Mouse (Mus musculus): Measurements from ENCODE around the gene Itga9. TPM values are rescaled to one million over a fixed set of nuclear protein-coding genes. Genes with fewer than 3 reads are reported as not detected.
"Not testable (repeated sequence)": the region's sequence is repeated elsewhere in the genome, so short reads cannot be mapped to it uniquely, and the experiment has no call there.

Gene Itga9
- polyA plus RNA-seq, 1 experiment from 2014 or later = 7.4 TPM

DNA sequence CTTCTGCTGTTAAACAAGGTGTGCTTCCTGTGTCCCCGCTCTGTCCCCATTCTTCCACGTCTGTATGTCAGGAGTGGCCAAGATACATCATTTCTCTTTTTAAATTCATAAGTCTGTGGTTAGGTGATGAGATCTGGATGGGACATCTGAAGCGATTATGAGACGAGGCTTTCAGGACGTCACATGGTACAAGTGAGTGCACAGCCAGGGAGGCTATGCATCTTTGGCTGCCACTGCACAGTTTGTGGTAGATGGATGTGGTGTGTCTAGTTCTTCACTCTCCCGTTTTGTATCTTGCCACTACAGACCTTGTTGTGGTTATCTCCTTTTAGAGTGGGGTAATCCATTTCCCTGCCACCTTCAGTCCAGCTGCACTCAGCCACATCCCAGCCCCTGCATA lies 20.5 kb upstream of the Itga9 start:
- Histone ChIP-seq H3K9me3 (no peaks in the 10 kb centered on the region), H3K4me1 (peaks cover 16% of the 10 kb centered on the region), H3K27ac (no peak overlapping the region), H3K36me3 (peaks cover 27% of the 10 kb centered on the region), H3K4me2 (no peak overlapping the region), H3K9ac (no peak overlapping the region), H3K27me3 (no peaks in the 10 kb centered on the region), H3K4me3 (no peak overlapping the region)
- 73% methylated on average over 6 of the region's 6 CpGs for WGBS
- no peak for ATAC-seq (ENCODE audit: insufficient number of reproducible peaks, insufficient read depth, low FRiP score, low TSS enrichment, low read depth)

DNA sequence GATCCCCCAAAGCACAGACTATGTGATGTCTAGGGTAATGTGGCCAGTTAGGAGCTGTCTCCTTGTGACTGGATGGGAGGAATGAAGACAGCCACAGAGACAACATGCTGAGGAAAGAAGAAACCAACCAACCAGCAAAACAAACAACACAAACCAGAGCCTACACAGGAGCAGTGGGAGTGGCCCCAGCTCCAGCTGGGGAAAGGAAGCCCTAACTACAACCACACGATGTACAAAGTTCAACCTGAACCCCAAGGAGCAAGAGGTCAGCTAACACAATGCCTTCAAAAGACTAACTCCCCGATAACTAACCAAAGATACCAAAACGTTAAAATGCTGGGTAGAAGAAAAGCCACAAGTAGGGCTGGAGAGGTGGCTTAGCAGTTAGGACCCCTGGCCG lies 19.4 kb upstream of the Itga9 start:
- H3K4me3 ChIP-seq = no peak overlapping the region
- no peak overlapping the region for H3K9ac ChIP-seq
- no peak overlapping the region for H3K27ac ChIP-seq
- no peak for ATAC-seq (ENCODE audit: insufficient number of reproducible peaks, insufficient read depth, low FRiP score, low TSS enrichment, low read depth)
- no peak overlapping the region for H3K4me2 ChIP-seq
- no peaks in the 10 kb centered on the region for H3K27me3 ChIP-seq
- peaks cover 20% of the 10 kb centered on the region for H3K36me3 ChIP-seq
- 46% methylated on average over 4 of the region's 4 CpGs for WGBS
- peaks cover 27% of the 10 kb centered on the region for H3K4me1 ChIP-seq
- H3K9me3 ChIP-seq = no peaks in the 10 kb centered on the region

- no peak overlapping the region for H3K4me2 ChIP-seq
- H3K4me3 ChIP-seq = no peak overlapping the region
- H3K27me3 ChIP-seq = no peaks in the 10 kb centered on the region
- H3K9ac ChIP-seq = no peak overlapping the region
- peaks cover under 1% of the 10 kb centered on the region; the same call in 1 of the 2 replicates for H3K36me3 ChIP-seq
- H3K27ac ChIP-seq = no peak overlapping the region
- no peaks in the 10 kb centered on the region for H3K9me3 ChIP-seq
- no peak for ATAC-seq (ENCODE audit: insufficient number of reproducible peaks, insufficient read depth, low FRiP score, low TSS enrichment, low read depth)
- peaks cover 44% of the 10 kb centered on the region for H3K4me1 ChIP-seq
- WGBS = 34% methylated on average over 3 of the region's 3 CpGs
Measured at GRCm38 (mm10) chr9:118589249-118589648, 17.2 kb upstream of the Itga9 start.

DNA sequence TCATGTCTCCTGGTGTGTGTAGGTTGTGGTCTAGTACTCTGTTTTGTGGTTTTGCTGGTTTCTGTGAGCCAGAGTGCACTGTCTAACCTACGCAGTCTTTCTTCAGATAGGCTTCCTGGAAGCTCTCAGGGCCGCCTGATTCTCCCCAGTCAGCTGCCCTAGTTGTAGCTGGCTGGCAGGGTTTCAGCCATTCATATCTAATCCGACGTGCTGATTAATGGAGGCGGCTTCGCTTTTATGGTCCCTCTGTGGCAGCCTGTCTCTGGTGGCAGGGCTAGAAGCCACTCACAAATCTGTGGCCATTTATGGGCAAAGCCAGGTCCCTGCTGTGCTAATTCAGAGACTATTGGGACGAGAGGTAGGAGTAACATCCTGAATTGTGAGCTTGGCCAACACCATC lies 16.3 kb upstream of the Itga9 start:
- Histone ChIP-seq H3K9me3 (no peaks in the 10 kb centered on the region), H3K36me3 (no peaks in the 10 kb centered on the region), H3K27ac (peak overlapping the region; percentile 34; the same call in 1 of the 2 replicates), H3K4me2 (no peak overlapping the region), H3K9ac (no peak overlapping the region), H3K4me1 (peaks cover 44% of the 10 kb centered on the region), H3K27me3 (no peaks in the 10 kb centered on the region), H3K4me3 (no peak overlapping the region)
- no peak for ATAC-seq (ENCODE audit: insufficient number of reproducible peaks, insufficient read depth, low FRiP score, low TSS enrichment, low read depth)
- WGBS = 54% methylated on average over 7 of the region's 7 CpGs

DNA sequence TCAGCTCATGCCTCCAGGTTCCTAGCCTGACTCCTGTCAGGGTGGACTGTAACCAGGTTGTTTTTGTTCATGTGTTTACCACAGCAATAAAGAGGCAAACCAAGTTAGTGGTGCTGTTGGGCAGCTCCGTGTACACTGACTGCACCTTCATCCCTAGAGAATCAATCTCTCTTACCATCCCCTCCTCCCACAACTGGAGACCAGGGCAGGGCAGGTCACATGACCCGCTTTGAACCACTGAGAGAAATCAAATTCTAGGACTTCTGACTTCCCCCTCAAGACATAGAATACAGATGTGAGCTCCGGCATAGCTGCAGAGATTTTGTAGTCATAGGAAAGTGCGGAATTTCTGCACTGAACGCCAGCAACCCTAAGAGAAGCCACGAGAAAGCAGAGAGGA lies 14.9 kb upstream of the Itga9 start:
- peaks cover 44% of the 10 kb centered on the region for H3K4me1 ChIP-seq
- no peaks in the 10 kb centered on the region for H3K9me3 ChIP-seq
- no peak overlapping the region for H3K4me2 ChIP-seq
- H3K4me3 ChIP-seq = no peak overlapping the region
- no peak overlapping the region for H3K9ac ChIP-seq
- WGBS = 39% methylated on average over 6 of the region's 6 CpGs
- no peaks in the 10 kb centered on the region for H3K27me3 ChIP-seq
- no peaks in the 10 kb centered on the region for H3K36me3 ChIP-seq
- H3K27ac ChIP-seq = no peak overlapping the region
- ATAC-seq (ENCODE audit: insufficient number of reproducible peaks, insufficient read depth, low FRiP score, low TSS enrichment, low read depth) = no peak

DNA sequence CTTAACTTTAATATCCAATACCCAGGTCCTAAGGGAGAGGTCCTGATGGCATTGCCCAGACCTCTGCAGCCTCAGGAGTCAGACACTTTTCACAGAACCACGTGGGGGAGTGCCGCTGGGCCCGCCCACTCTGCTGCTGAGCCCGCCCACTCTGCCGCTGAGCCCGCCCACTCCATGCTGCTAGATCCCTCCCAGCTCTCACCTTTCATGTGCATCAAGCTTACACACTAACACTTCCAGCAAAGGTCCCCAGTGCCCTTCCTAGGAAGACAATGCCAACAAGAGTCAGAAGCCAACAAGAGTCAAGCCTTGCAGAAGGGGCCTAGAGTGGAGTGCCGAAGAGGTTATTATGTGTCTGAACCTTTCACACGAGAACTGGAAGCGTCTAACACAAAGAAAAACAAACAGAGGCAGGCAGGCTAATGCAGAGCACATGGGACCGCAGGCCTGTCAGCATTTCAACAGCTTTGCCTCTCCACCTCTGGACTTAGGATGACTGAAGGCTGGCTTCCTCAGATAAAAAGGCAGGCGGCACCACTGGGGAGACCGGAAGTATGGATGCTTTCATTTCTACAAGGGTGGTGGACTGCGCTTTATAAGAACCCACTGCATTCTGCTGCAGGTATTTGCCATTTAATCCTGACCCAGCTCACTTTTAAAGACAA lies 13.8 kb upstream of the Itga9 start:
- Histone ChIP-seq H3K36me3 (no peaks in the 10 kb centered on the region), H3K4me3 (no peak overlapping the region), H3K4me1 (peaks cover 44% of the 10 kb centered on the region), H3K27me3 (no peaks in the 10 kb centered on the region), H3K9ac (0 out of 2 replicates have a peak overlapping the region, but pooled peaks have one; percentile 28), H3K27ac (peak overlapping the region; percentile 62; the same call in 1 of the 2 replicates), H3K4me2 (peak overlapping the region; percentile 27), H3K9me3 (no peaks in the 10 kb centered on the region)
- ATAC-seq (ENCODE audit: insufficient number of reproducible peaks, insufficient read depth, low FRiP score, low TSS enrichment, low read depth) = peak; percentile 66; the same call in 1 of the 2 replicates
- 27% methylated on average over 13 of the region's 13 CpGs for WGBS

- 58% methylated on average over 8 of the region's 8 CpGs for WGBS
- no peak for ATAC-seq (ENCODE audit: insufficient number of reproducible peaks, insufficient read depth, low FRiP score, low TSS enrichment, low read depth)
- no peak overlapping the region for H3K4me3 ChIP-seq
- peak overlapping the region; percentile 62 for H3K27ac ChIP-seq
- H3K36me3 ChIP-seq = no peaks in the 10 kb centered on the region
- peaks cover 44% of the 10 kb centered on the region for H3K4me1 ChIP-seq
- H3K4me2 ChIP-seq = peak overlapping the region; percentile 27; the same call in 1 of the 2 replicates
- no peaks in the 10 kb centered on the region for H3K27me3 ChIP-seq
- H3K9me3 ChIP-seq = no peaks in the 10 kb centered on the region
- no peak overlapping the region for H3K9ac ChIP-seq
Measured at GRCm38 (mm10) chr9:118593443-118593842, 13.0 kb upstream of the Itga9 start.

GRCm38 (mm10) chr9:118596767-118597166 lies 9.7 kb upstream of the Itga9 start:
- no peak overlapping the region for H3K27ac ChIP-seq
- peaks cover 21% of the 10 kb centered on the region for H3K4me1 ChIP-seq
- H3K27me3 ChIP-seq = no peaks in the 10 kb centered on the region
- no peaks in the 10 kb centered on the region for H3K9me3 ChIP-seq
- no peak overlapping the region for H3K9ac ChIP-seq
- no peak overlapping the region for H3K4me3 ChIP-seq
- no peaks in the 10 kb centered on the region for H3K36me3 ChIP-seq
- no peak overlapping the region for H3K4me2 ChIP-seq
- WGBS = 86% methylated on average over 7 of the region's 7 CpGs
- ATAC-seq (ENCODE audit: insufficient number of reproducible peaks, insufficient read depth, low FRiP score, low TSS enrichment, low read depth) = no peak

DNA sequence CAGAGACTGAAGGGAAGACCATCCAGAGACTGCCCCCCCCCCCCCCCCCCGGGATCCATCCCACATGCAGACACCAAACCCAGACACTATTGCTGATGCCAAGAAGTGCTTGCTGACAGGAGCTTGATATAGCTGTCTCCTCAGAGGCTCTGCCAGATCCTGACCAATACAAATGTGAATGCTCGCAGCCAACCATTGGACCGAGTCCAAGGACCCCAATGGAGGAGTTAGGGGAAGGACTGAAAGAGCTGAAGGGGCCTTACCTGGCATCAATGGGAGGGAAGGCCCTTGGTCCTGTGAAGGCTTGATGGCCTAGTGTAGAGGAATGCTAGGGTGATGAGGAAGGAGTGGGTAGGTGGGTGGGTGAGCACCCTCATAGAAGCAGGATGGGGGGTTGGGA lies 6.1 kb upstream of the Itga9 start:
- WGBS = 79% methylated on average over 3 of the region's 3 CpGs
- H3K36me3 ChIP-seq; H3K27ac ChIP-seq; H3K4me1 ChIP-seq; H3K9ac ChIP-seq; ATAC-seq (ENCODE audit: insufficient number of reproducible peaks, insufficient read depth, low FRiP score, low TSS enrichment, low read depth); H3K4me2 ChIP-seq; H3K4me3 ChIP-seq; H3K27me3 ChIP-seq; H3K9me3 ChIP-seq: not testable (repeated sequence)

GRCm38 (mm10) chr9:118602576-118602975 lies 3.9 kb upstream of the Itga9 start:
- ATAC-seq (ENCODE audit: insufficient number of reproducible peaks, insufficient read depth, low FRiP score, low TSS enrichment, low read depth) = no peak
- 79% methylated on average over 5 of the region's 5 CpGs for WGBS
- H3K27me3 ChIP-seq = 0 out of 2 replicates have a peak, but pooled peaks cover 5% of the 10 kb centered on the region
- no peaks in the 10 kb centered on the region for H3K36me3 ChIP-seq
- H3K4me2 ChIP-seq = no peak overlapping the region
- no peaks in the 10 kb centered on the region for H3K9me3 ChIP-seq
- peaks cover 12% of the 10 kb centered on the region for H3K4me1 ChIP-seq
- no peak overlapping the region for H3K9ac ChIP-seq
- H3K27ac ChIP-seq = no peak overlapping the region
- no peak overlapping the region for H3K4me3 ChIP-seq

- Histone ChIP-seq H3K9ac (peak overlapping the region; percentile 94), H3K4me1 (peaks cover 49% of the 10 kb centered on the region), H3K36me3 (no peaks in the 10 kb centered on the region), H3K27ac (peak overlapping the region; percentile 68), H3K27me3 (0 out of 2 replicates have a peak, but pooled peaks cover 5% of the 10 kb centered on the region), H3K9me3 (no peaks in the 10 kb centered on the region), H3K4me2 (peak overlapping the region; percentile 79), H3K4me3 (peak overlapping the region; percentile 80)
- WGBS = under 1% methylated on average over 61 of the region's 68 CpGs
- ATAC-seq (ENCODE audit: insufficient number of reproducible peaks, insufficient read depth, low FRiP score, low TSS enrichment, low read depth) = no peak
Measured at GRCm38 (mm10) chr9:118606817-118607371, 404 bp downstream of the Itga9 start.

Data from embryonic facial prominence, embryonic 13.5 days (tissue).